ENCODE assay signal across 25 mouse cellular contexts in the genomic region with DNA sequence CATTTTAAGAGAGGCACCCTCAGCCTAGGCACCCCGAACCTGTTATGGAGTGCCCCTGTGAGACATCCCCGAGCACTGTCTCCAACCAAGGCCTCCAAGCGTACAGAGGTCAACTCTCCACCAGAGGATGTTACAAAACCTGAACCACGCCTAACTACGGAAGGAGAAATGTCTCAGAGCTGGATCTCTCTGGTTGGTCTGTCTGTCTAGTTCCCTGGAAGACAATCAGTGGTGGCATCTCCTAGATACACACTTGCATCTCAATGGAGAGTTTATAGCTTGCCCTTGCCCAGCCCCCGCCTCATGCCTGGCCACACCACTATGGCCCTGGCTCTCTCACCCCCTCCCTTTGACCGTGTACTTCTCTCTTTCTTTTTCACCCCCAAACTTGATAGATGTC.
DNase-seq lines count a peak whose midpoint lies in the region.
"Had no signal": no experiment of that assay in that cellular context is flagged by ENCODE, and none has a peak within 500 bp of the region (broad histone marks: within the 10 kb centered on the region; RNA-seq: fewer than 3 reads in every experiment).

No protein-coding gene starts in this region.

- H3K4me1 ChIP-seq in heart, embryonic 10.5 days, result peaks cover 8% of the 10 kb centered on the region
- H3K4me1 ChIP-seq in limb, embryonic 10.5 days, result peaks cover 26% of the 10 kb centered on the region
- H3K4me1 ChIP-seq: heart, embryonic 13.5 days; intestine, embryonic 15.5 days had no signal

- WGBS in heart, embryonic 10.5 days, result 90% methylated on average over 7 of the region's 7 CpGs
- WGBS in limb, embryonic 10.5 days, result 90% methylated on average over 7 of the region's 7 CpGs

- no peak overlapping the region for H3K27ac ChIP-seq in heart, embryonic 10.5 days
- H3K27ac ChIP-seq in limb, embryonic 10.5 days, result peak overlapping the region; percentile 82
- H3K27ac ChIP-seq: heart, adult 2 months; heart, embryonic 13.5 days; hindbrain, embryonic 13.5 days; intestine, embryonic 15.5 days had no signal

- DNase-seq in heart, embryonic 10.5 days (ENCODE audit: low spot score), result peak; percentile 51
- DNase-seq in heart, adult 9 months (ENCODE audit: low spot score in 2 of 2), result no peak
- DNase-seq in ES-CJ7 (ENCODE audit: low read depth, low spot score) (peak; percentile 74), R1 (ENCODE audit: low read depth, low spot score) (peak; percentile 85)
- DNase-seq in limb, embryonic 10.5 days (ENCODE audit: low spot score), result no peak
- no peak for DNase-seq in gastrocnemius, postnatal 14 days
- DNase-seq in left cerebral cortex, postnatal 10 days (ENCODE audit: extremely low spot score in 1 of 2, low spot score in 2 of 2), result no peak
- DNase-seq: adrenal gland, adult 2 months; adrenal gland, postnatal 25 days; B cell, adult 2 months; cerebellum, adult 11-12 months; cerebellum, adult 8-10 months; cerebellum, postnatal 10 days; cerebellum, postnatal 36 days; embryo, embryonic 11 days; gastrocnemius, postnatal 25 days; heart, adult 2 months; heart, postnatal 14 days; heart, postnatal 4 days; kidney, adult 11 months had no signal

- no peak overlapping the region for H3K4me3 ChIP-seq in heart, embryonic 10.5 days
- no peak overlapping the region for H3K4me3 ChIP-seq in limb, embryonic 10.5 days
- H3K4me3 ChIP-seq: forebrain, embryonic 10.5 days; forebrain, embryonic 13.5 days; heart, adult 2 months; heart, embryonic 13.5 days; hindbrain, embryonic 13.5 days; intestine, embryonic 15.5 days had no signal

- peaks cover 4% of the 10 kb centered on the region; the same call in 1 of the 2 replicates for H3K27me3 ChIP-seq in heart, embryonic 10.5 days (ENCODE audit: insufficient read depth, poor library complexity, severe bottlenecking)
- no peaks in the 10 kb centered on the region for H3K27me3 ChIP-seq in limb, embryonic 10.5 days (ENCODE audit: low read depth, poor library complexity, severe bottlenecking)
- H3K27me3 ChIP-seq: forebrain, embryonic 13.5 days; intestine, embryonic 15.5 days had no signal

- no peaks in the 10 kb centered on the region for H3K9me3 ChIP-seq in heart, embryonic 10.5 days
- no peaks in the 10 kb centered on the region for H3K9me3 ChIP-seq in limb, embryonic 10.5 days (replicated peaks)
- H3K9me3 ChIP-seq: forebrain, embryonic 13.5 days; heart, embryonic 13.5 days; hindbrain, embryonic 13.5 days; intestine, embryonic 15.5 days had no signal

- H3K36me3 ChIP-seq in heart, embryonic 10.5 days, result no peaks in the 10 kb centered on the region
- H3K36me3 ChIP-seq in limb, embryonic 10.5 days, result no peaks in the 10 kb centered on the region
- H3K36me3 ChIP-seq: forebrain, embryonic 10.5 days; heart, embryonic 13.5 days; hindbrain, embryonic 13.5 days; intestine, embryonic 15.5 days had no signal

- intact Hi-C loops in gastrocnemius, postnatal 14 days (cut with DNase I; ENCODE audit: low total_unique reads), result no loop called here
- intact Hi-C loops in left cerebral cortex, postnatal 10 days (cut with DNase I), result no loop called here

Comparison
In these comparisons a context has a peak if more than half of its experiments do, and no peak if none do; other contexts are left out.
1. DNase-seq: peak in heart, embryonic 10.5 days (single experiment), ES-CJ7 (single experiment) and R1 (single experiment); none in heart, adult 9 months (0 of 2), limb, embryonic 10.5 days (single experiment), gastrocnemius, postnatal 14 days (single experiment) and left cerebral cortex, postnatal 10 days (0 of 2).